Mouse (Mus musculus) thymus, postnatal 0 days (tissue): ENCODE measurements around the gene Tomm70a. TPM values are rescaled to one million over a fixed set of nuclear protein-coding genes. Genes with fewer than 3 reads are reported as not detected.

Experiments used
- DNase-seq: peaks from one replicate; pipeline ENCODE4 v3.0.0-alpha.2; 2015; ENCODE audit warnings: low spot score
- polyA plus RNA-seq: library from polyadenylated mRNA; unstranded; fragments of >200 nt; fragmentation: Nextera tagmentation; extraction: Ambion mirVana; gene quantifications from 2 replicates; pipeline ENCODE4 v1.2.1, GENCODE M21; 2015

Tomm70a gene
- polyA plus RNA-seq, 1 experiment from 2014 or later = 42.4 TPM

DNA sequence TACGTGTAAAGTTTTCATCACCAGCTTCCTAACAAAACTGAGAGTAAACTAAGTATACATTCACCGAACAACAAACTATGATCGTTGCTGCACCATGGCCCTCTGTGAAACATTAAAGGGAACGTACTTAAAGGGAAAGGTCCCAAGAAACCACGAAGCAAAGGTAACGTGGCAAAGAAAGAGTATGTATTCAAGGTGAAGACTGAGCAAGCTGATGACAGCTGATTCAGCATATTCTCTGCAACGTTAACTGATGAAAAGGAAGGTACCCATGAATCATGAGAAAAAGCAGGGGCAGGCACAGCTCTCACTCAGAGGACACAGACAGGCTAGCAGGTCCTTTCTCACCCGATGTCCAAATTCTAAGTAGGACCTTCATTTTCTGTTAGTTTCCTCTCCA lies 68.9 kb downstream of the Tomm70a start:
- no peak for DNase-seq

DNA sequence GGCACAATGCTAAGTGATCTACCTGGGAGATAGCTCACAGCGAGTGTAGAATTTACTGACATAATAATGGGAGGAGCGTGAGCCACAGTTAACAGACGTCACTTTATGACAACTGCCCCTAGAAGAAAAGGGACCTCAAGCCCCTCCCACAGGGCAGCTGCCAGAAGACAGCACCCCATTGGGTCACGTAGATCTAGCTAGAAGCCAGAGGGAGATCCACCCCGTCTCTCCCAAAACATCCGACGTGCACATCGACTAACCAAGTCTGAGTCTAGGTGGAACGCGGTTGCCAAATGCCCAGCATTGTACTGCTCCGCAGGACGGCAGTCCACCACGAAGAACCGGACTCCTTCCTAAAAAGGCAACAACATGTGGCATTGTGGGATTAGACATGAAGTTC lies 69.7 kb downstream of the Tomm70a start:
- DNase-seq = no peak

DNA sequence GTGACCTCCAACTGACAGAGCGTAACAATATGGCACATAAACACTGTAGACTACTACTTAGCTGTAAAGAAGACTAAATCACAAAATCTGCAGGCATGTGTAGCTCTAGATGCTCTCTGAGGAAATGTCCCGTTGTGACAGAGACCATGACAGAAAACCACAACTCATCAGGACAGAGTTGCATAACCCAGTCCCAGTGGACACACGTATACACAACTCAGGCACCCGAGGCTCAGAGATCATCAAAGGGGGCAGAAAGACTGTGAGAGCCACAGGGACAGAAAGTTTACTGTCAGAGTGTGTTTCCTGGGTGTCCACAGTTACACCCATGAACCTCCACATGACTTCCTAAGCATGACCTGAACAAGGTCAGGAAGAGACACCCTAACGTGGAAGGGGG lies 75.1 kb downstream of the Tomm70a start:
- no peak for DNase-seq

DNA sequence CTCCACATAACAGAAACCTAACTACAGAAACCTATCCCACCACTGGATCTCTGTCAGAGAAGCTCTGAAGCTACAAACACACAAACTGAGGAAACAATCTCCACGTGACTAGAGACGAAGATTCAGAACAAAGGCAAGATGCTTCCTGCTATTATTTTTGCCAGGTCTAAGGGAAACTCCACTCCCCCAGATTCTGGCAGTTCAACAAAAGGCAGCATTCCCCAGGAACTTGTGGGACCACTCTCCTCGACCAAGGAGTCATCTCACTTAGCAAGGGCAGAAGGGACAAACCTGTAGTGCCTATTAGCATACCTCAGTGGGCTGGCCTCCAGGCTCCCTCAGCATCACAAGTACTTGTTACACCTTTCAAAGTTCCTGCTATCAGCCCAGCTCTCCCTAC lies 75.8 kb downstream of the Tomm70a start:
- no peak for DNase-seq

Other genes starting within 250 kb of the Tomm70a start
- 6.7 and 10.1 TPM in 2 replicates for gene Tmem45a, start 235.5 kb upstream of the Tomm70a start, polyA plus RNA-seq
- gene Lnp1, start 193.6 kb upstream of the Tomm70a start, polyA plus RNA-seq = 0.29 TPM in 1 of 2 replicates, not detected in the other
- 0.18 and 0.28 TPM in 2 replicates for gene Tmem45a2, start 50.3 kb upstream of the Tomm70a start, polyA plus RNA-seq
- 44.4 and 44.7 TPM in 2 replicates for gene Nit2, start 45.6 kb downstream of the Tomm70a start, polyA plus RNA-seq
- 17.6 and 19.9 TPM in 2 replicates for gene Tbc1d23, start 109.8 kb downstream of the Tomm70a start, polyA plus RNA-seq
- 0.05 TPM in 1 of 2 replicates, not detected in the other for gene Tmem30c, start 171.2 kb downstream of the Tomm70a start, polyA plus RNA-seq
- 10.5 TPM in 2 replicates for gene Filip1l, start 231.4 kb downstream of the Tomm70a start, polyA plus RNA-seq